Mouse (Mus musculus): ENCODE results near the gene Zfp652.
A peak's percentile ranks its signal among the peaks of the same experiment; 100 is the strongest.

Gene Zfp652

GRCm38 (mm10) chr11:95831641-95832040, 119.2 kb downstream of the Zfp652 start:
- ATAC-seq (ENCODE audit: low TSS enrichment): no peak

GRCm38 (mm10) chr11:95832129-95833005, 119.9 kb downstream of the Zfp652 start:
- no peak for ATAC-seq (ENCODE audit: low TSS enrichment)

- no peak for ATAC-seq (ENCODE audit: low TSS enrichment)
Observed at GRCm38 (mm10) chr11:95833006-95833570, 120.6 kb downstream of the Zfp652 start.

GRCm38 (mm10) chr11:95833631-95834142, 121.2 kb downstream of the Zfp652 start:
- ATAC-seq (ENCODE audit: low TSS enrichment): peak; percentile 18; the same call in 1 of the 2 replicates

- 0 out of 2 replicates have a peak, but pooled peaks have one; percentile 8 for ATAC-seq (ENCODE audit: low TSS enrichment)
Observed at GRCm38 (mm10) chr11:95834143-95834667, 121.7 kb downstream of the Zfp652 start.

- no peak for ATAC-seq (ENCODE audit: low TSS enrichment)
Observed at GRCm38 (mm10) chr11:95834742-95835710, 122.6 kb downstream of the Zfp652 start.

- ATAC-seq (ENCODE audit: low TSS enrichment): no peak
Observed at GRCm38 (mm10) chr11:95835832-95836231, 123.4 kb downstream of the Zfp652 start.

GRCm38 (mm10) chr11:95836433-95836832, 124.0 kb downstream of the Zfp652 start:
- ATAC-seq (ENCODE audit: low TSS enrichment): no peak

GRCm38 (mm10) chr11:95837059-95837458, 124.6 kb downstream of the Zfp652 start, which contains the start of gene Gngt2:
Gngt2 (plus strand) TSS chr11:95837216.
- peak; percentile 32; the same call in 1 of the 2 replicates for ATAC-seq (ENCODE audit: low TSS enrichment)

- no peak for ATAC-seq (ENCODE audit: low TSS enrichment)
Observed at GRCm38 (mm10) chr11:95838598-95838997, 126.1 kb downstream of the Zfp652 start.

GRCm38 (mm10) chr11:95838999-95839868, 126.8 kb downstream of the Zfp652 start:
- no peak for ATAC-seq (ENCODE audit: low TSS enrichment)

- ATAC-seq (ENCODE audit: low TSS enrichment): no peak
Observed at GRCm38 (mm10) chr11:95840694-95841497, 128.4 kb downstream of the Zfp652 start.

GRCm38 (mm10) chr11:95841498-95841830, 129.0 kb downstream of the Zfp652 start:
- ATAC-seq (ENCODE audit: low TSS enrichment): no peak

- no peak for ATAC-seq (ENCODE audit: low TSS enrichment)
Observed at GRCm38 (mm10) chr11:95842074-95842681, 129.7 kb downstream of the Zfp652 start, which contains the start of gene Abi3. Abi3 (minus strand) TSS chr11:95842476.

GRCm38 (mm10) chr11:95842953-95843352, 130.5 kb downstream of the Zfp652 start:
- ATAC-seq (ENCODE audit: low TSS enrichment): no peak

GRCm38 (mm10) chr11:95843421-95843950, 131.0 kb downstream of the Zfp652 start:
- ATAC-seq (ENCODE audit: low TSS enrichment): no peak

GRCm38 (mm10) chr11:95844935-95845334, 132.5 kb downstream of the Zfp652 start:
- ATAC-seq (ENCODE audit: low TSS enrichment): no peak

- no peak for ATAC-seq (ENCODE audit: low TSS enrichment)
Observed at GRCm38 (mm10) chr11:95850898-95851297, 138.4 kb downstream of the Zfp652 start.

- no peak for ATAC-seq (ENCODE audit: low TSS enrichment)
Observed at GRCm38 (mm10) chr11:95853684-95854083, 141.2 kb downstream of the Zfp652 start.
